Mouse (Mus musculus): Measurements from ENCODE around the gene Ggnbp2. TPM values are rescaled to one million over a fixed set of nuclear protein-coding genes. Genes with fewer than 3 reads are reported as not detected.

The Ggnbp2 gene
- polyA plus RNA-seq, 1 experiment = 113 TPM

DNA sequence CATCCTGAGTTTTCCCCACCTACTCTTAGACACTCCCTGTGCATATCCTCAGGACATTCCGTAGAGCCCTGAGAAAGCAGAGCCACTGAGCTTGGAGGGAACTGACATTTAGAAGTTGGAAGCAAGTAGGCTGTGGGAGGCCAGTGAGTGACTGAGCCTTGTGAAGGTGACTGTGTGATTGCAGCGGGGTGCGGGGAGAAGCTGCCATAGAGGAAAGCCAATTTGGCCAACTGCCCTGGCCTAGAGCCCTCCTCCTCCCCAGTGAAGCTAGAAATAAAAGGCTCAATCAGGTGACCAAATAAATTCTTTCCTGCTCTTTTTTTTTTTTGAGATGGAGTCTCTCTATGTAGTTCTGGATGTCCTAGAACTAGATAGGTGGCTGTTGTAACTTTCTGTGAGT is 44.4 kb downstream of the Ggnbp2 start:
- TF ChIP-seq POLR2A (IDR thresholded peaks at IDR 0.05; ENCODE audit: borderline replicate concordance, control insufficient read depth, low read depth, low read length) = no peak
- Histone ChIP-seq H3K4me1 (ENCODE audit: control insufficient read depth, insufficient read depth, low read length) (peaks cover 2% of the 10 kb centered on the region), H3K4me3 (replicated peaks; ENCODE audit: control insufficient read depth, low read depth, low read length) (peak overlapping the region; percentile 56), H3K27ac (ENCODE audit: control insufficient read depth, insufficient read depth, low read depth, low read length, poor library complexity) (peak overlapping the region; percentile 66)
- WGBS = 59% methylated on average over 3 of the region's 3 CpGs

- no peak for TF ChIP-seq POLR2A (IDR thresholded peaks at IDR 0.05; ENCODE audit: borderline replicate concordance, control insufficient read depth, low read depth, low read length)
- Histone ChIP-seq H3K4me3 (replicated peaks; ENCODE audit: control insufficient read depth, low read depth, low read length) (peak overlapping the region; percentile 50), H3K4me1 (ENCODE audit: control insufficient read depth, insufficient read depth, low read length) (peaks cover 2% of the 10 kb centered on the region), H3K27ac (ENCODE audit: control insufficient read depth, insufficient read depth, low read depth, low read length, poor library complexity) (peak overlapping the region; percentile 66)
- WGBS = 88% methylated on average over 10 of the region's 10 CpGs
These were observed 45.3 kb downstream of the Ggnbp2 start for GRCm38 (mm10) chr11:84825261-84825807.

GRCm38 (mm10) chr11:84823484-84823897 is 47.1 kb downstream of the Ggnbp2 start:
- 47% methylated on average over 10 of the region's 10 CpGs for WGBS
- Histone ChIP-seq H3K27ac (ENCODE audit: control insufficient read depth, insufficient read depth, low read depth, low read length, poor library complexity) (peak overlapping the region; percentile 70), H3K4me3 (replicated peaks; ENCODE audit: control insufficient read depth, low read depth, low read length) (no peak overlapping the region), H3K4me1 (ENCODE audit: control insufficient read depth, insufficient read depth, low read length) (peaks cover 2% of the 10 kb centered on the region)
- no peak for TF ChIP-seq CTCF (IDR thresholded peaks at IDR 0.05; ENCODE audit: control insufficient read depth, insufficient read depth, low read length)
- TF ChIP-seq POLR2A (IDR thresholded peaks at IDR 0.05; ENCODE audit: borderline replicate concordance, control insufficient read depth, low read depth, low read length) = peak; percentile 84

DNA sequence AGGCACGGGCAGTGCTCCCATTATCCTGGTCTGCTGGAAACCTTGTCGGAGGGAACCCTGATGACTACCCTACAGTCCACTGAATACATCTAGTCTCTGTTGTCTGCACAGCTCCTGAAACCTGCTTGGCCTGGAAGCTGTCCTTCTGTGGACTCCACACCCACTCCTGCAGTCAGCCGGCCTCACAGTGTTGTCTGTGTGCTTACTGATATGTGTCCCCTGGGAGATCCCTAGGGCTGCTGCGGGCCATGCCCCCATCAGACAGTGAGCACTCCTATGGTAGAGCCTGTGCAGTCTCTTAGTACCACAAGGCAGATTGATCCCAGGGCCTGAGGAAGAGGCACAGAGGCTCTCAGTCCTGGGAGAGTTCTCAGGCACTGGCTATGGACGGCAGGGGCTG is 48.1 kb downstream of the Ggnbp2 start:
- peak; percentile 34; the same call in 1 of the 2 replicates for TF ChIP-seq POLR2A (IDR thresholded peaks at IDR 0.05; ENCODE audit: borderline replicate concordance, control insufficient read depth, low read depth, low read length)
- TF ChIP-seq CTCF (IDR thresholded peaks at IDR 0.05; ENCODE audit: control insufficient read depth, insufficient read depth, low read length) = no peak
- Histone ChIP-seq H3K4me3 (replicated peaks; ENCODE audit: control insufficient read depth, low read depth, low read length) (peak overlapping the region; percentile 59), H3K27ac (ENCODE audit: control insufficient read depth, insufficient read depth, low read depth, low read length, poor library complexity) (peak overlapping the region; percentile 70), H3K4me1 (ENCODE audit: control insufficient read depth, insufficient read depth, low read length) (peaks cover 2% of the 10 kb centered on the region)
- 65% methylated on average over 5 of the region's 5 CpGs for WGBS

GRCm38 (mm10) chr11:84821131-84821770 is 49.4 kb downstream of the Ggnbp2 start:
- WGBS = 90% methylated on average over 9 of the region's 9 CpGs
- TF ChIP-seq CTCF (IDR thresholded peaks at IDR 0.05; ENCODE audit: control insufficient read depth, insufficient read depth, low read length) (no peak), POLR2A (IDR thresholded peaks at IDR 0.05; ENCODE audit: borderline replicate concordance, control insufficient read depth, low read depth, low read length) (no peak)
- Histone ChIP-seq H3K4me3 (replicated peaks; ENCODE audit: control insufficient read depth, low read depth, low read length) (peak overlapping the region; percentile 6), H3K27ac (ENCODE audit: control insufficient read depth, insufficient read depth, low read depth, low read length, poor library complexity) (peak overlapping the region; percentile 52), H3K4me1 (ENCODE audit: control insufficient read depth, insufficient read depth, low read length) (peaks cover 2% of the 10 kb centered on the region)

DNA sequence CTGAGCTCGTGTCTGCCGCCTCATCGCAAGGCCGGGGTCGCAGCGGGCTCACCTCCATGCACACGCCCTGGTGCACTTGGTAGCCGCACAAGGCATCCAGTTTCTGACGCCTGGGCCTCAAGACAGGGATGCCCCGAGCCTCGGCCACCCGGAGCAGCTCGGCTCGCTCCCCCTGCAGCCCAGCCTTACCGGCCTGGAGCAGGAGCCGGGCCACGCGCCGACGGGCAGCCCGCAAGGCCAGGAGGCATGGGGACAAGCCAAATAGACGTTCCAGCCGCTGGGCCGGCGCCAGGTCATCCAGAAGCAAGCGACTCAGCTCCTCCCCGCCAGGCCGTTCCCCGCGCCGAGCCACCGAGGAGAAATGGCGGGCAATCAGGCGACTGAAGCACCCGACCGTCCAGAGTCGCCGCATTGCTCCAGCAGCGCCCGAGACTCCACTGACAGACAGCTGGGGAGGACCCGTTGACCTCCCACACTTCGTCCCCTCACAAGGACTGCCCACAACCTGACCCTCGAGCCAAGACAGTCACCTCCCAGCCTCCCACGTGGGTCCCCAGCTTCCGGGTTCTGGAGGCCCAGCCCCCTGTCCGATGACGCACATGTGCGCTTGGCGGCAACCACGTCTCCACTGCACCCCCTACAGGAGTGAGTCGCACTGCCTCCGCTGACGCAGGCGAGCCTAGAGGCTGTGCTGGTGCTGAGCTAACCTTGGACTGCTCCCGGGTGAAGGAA is 51.5 kb downstream of the Ggnbp2 start, which contains the start of gene Mrm1:
Mrm1 (minus strand) TSS at position 555 of the 732 bp plus-strand sequence.
- Histone ChIP-seq H3K4me3 (replicated peaks; ENCODE audit: control insufficient read depth, low read depth, low read length) (peak within 1 kb of the TSS; percentile 90), H3K27ac (ENCODE audit: control insufficient read depth, insufficient read depth, low read depth, low read length, poor library complexity) (peak within 1 kb of the TSS; percentile 94), H3K4me1 (ENCODE audit: control insufficient read depth, insufficient read depth, low read length) (peaks cover 2% of the 10 kb centered on the region)
- TF ChIP-seq POLR2A (IDR thresholded peaks at IDR 0.05; ENCODE audit: borderline replicate concordance, control insufficient read depth, low read depth, low read length) (peak; percentile 77; the same call in 1 of the 2 replicates), CTCF (IDR thresholded peaks at IDR 0.05; ENCODE audit: control insufficient read depth, insufficient read depth, low read length) (peak; percentile 89)
- WGBS = under 1% methylated on average over 55 of the region's 55 CpGs

- TF ChIP-seq POLR2A (IDR thresholded peaks at IDR 0.05; ENCODE audit: borderline replicate concordance, control insufficient read depth, low read depth, low read length) = peak; percentile 80
- TF ChIP-seq CTCF (IDR thresholded peaks at IDR 0.05; ENCODE audit: control insufficient read depth, insufficient read depth, low read length) = peak; percentile 87
- WGBS = under 1% methylated on average over 39 of the region's 39 CpGs
- H3K4me1 ChIP-seq (ENCODE audit: control insufficient read depth, insufficient read depth, low read length) = peaks cover 2% of the 10 kb centered on the region
These were observed 52.3 kb downstream of the Ggnbp2 start for GRCm38 (mm10) chr11:84818085-84818960.

More at GRCm38 (mm10) chr11:84818085-84818960, 52.3 kb downstream of the Ggnbp2 start:
- peak overlapping the region; percentile 90 for H3K4me3 ChIP-seq (replicated peaks; ENCODE audit: control insufficient read depth, low read depth, low read length)
- H3K27ac ChIP-seq (ENCODE audit: control insufficient read depth, insufficient read depth, low read depth, low read length, poor library complexity) = peak overlapping the region; percentile 94
